In genomic region chr12:100544194-100544567, GRCm38 (mm10) we compare ENCODE assay signal across 27 mouse cellular contexts. TPM values are rescaled to one million over a fixed set of nuclear protein-coding genes. Genes with fewer than 3 reads are reported as not detected.
DNase-seq lines count a peak whose midpoint lies in the region; ATAC-seq lines count a peak whose summit lies in the region.
"Had no signal": no experiment of that assay in that cellular context is flagged by ENCODE, and none has a peak within 500 bp of the region (broad histone marks: within the 10 kb centered on the region; RNA-seq: fewer than 3 reads in every experiment).

No protein-coding gene starts in this region.

- 80% methylated on average over 4 of the region's 4 CpGs for WGBS in lung, embryonic 16.5 days
- 90% methylated on average over 4 of the region's 4 CpGs for WGBS in hindbrain, embryonic 16.5 days
- WGBS in forebrain, embryonic 14.5 days = 93% methylated on average over 4 of the region's 4 CpGs

- no peaks in the 10 kb centered on the region for H3K36me3 ChIP-seq in lung, embryonic 16.5 days (ENCODE audit: control insufficient read depth, insufficient read depth, low read length)
- H3K36me3 ChIP-seq in hindbrain, embryonic 16.5 days (ENCODE audit: control insufficient read depth, insufficient read depth, low read length) = no peaks in the 10 kb centered on the region
- H3K36me3 ChIP-seq in forebrain, embryonic 14.5 days (ENCODE audit: control insufficient read depth, insufficient read depth, low read length) = no peaks in the 10 kb centered on the region
- H3K36me3 ChIP-seq: embryonic facial prominence, embryonic 12.5 days; embryonic facial prominence, embryonic 15.5 days; heart, embryonic 12.5 days; heart, embryonic 15.5 days; hindbrain, embryonic 10.5 days; hindbrain, embryonic 13.5 days had no signal

- no peak overlapping the region for H3K9ac ChIP-seq in lung, embryonic 16.5 days (ENCODE audit: low read length)
- H3K9ac ChIP-seq in hindbrain, embryonic 16.5 days (ENCODE audit: low read depth, low read length) = no peak overlapping the region
- no peak overlapping the region for H3K9ac ChIP-seq in forebrain, embryonic 14.5 days (ENCODE audit: low read length)
- H3K9ac ChIP-seq: embryonic facial prominence, embryonic 15.5 days; forebrain, embryonic 15.5 days; heart, embryonic 12.5 days; heart, embryonic 15.5 days; hindbrain, embryonic 13.5 days had no signal

- H3K27ac ChIP-seq in lung, embryonic 16.5 days (ENCODE audit: low read length) = peak overlapping the region; percentile 63
- H3K27ac ChIP-seq in hindbrain, embryonic 16.5 days (ENCODE audit: low read depth, low read length) = no peak overlapping the region
- no peak overlapping the region for H3K27ac ChIP-seq in forebrain, embryonic 14.5 days (ENCODE audit: low read depth, low read length)
- H3K27ac ChIP-seq: embryonic facial prominence, embryonic 12.5 days; embryonic facial prominence, embryonic 15.5 days; forebrain, embryonic 15.5 days; heart, embryonic 15.5 days; hindbrain, embryonic 10.5 days; hindbrain, embryonic 13.5 days; hindbrain, postnatal 0 days had no signal

- ATAC-seq in lung, embryonic 16.5 days (ENCODE audit: low read depth) = no peak
- ATAC-seq in hindbrain, embryonic 16.5 days = no peak
- no peak for ATAC-seq in forebrain, embryonic 14.5 days
- ATAC-seq: forebrain, embryonic 15.5 days; hindbrain, postnatal 0 days; Patski had no signal

- H3K4me2 ChIP-seq in lung, embryonic 16.5 days (ENCODE audit: low read depth, low read length) = no peak overlapping the region
- no peak overlapping the region for H3K4me2 ChIP-seq in hindbrain, embryonic 16.5 days (ENCODE audit: low read length)
- no peak overlapping the region for H3K4me2 ChIP-seq in forebrain, embryonic 14.5 days (ENCODE audit: low read length)
- H3K4me2 ChIP-seq: embryonic facial prominence, embryonic 12.5 days; embryonic facial prominence, embryonic 15.5 days; forebrain, embryonic 15.5 days; heart, embryonic 12.5 days; heart, embryonic 15.5 days; hindbrain, embryonic 13.5 days had no signal

- DNase-seq in lung, postnatal 14 days = no peak
- peak; percentile 53 for DNase-seq in 416B (ENCODE audit: low read depth)
- peak; percentile 50 for DNase-seq in CD4-positive helper T cell, adult 2 months (ENCODE audit: low read depth, low spot score)
- DNase-seq in forebrain, embryonic 14.5 days (ENCODE audit: low spot score) = no peak
- DNase-seq: adrenal gland, adult 2 months; adrenal gland, postnatal 14 days; cerebellum, adult 11 months; cerebellum, adult 2 months; cerebellum, adult 9-11 months; cerebellum, postnatal 25 days; gastrocnemius, postnatal 25 days; heart, adult 18-20 months; heart, postnatal 10 days; heart, postnatal 36 days had no signal

- H3K4me1 ChIP-seq in lung, embryonic 16.5 days (replicated peaks; ENCODE audit: control insufficient read depth, insufficient read depth, low read length) = peaks cover 2% of the 10 kb centered on the region; the same call in 1 of the 2 replicates
- no peaks in the 10 kb centered on the region for H3K4me1 ChIP-seq in hindbrain, embryonic 16.5 days (ENCODE audit: control insufficient read depth, insufficient read depth, low read depth, low read length)
- H3K4me1 ChIP-seq in forebrain, embryonic 14.5 days (ENCODE audit: control insufficient read depth, insufficient read depth, low read length) = no peaks in the 10 kb centered on the region
- H3K4me1 ChIP-seq: embryonic facial prominence, embryonic 12.5 days; embryonic facial prominence, embryonic 15.5 days; forebrain, embryonic 15.5 days; hindbrain, embryonic 13.5 days had no signal

- H3K9me3 ChIP-seq in lung, embryonic 16.5 days (ENCODE audit: control insufficient read depth, low read length) = no peaks in the 10 kb centered on the region
- H3K9me3 ChIP-seq in hindbrain, embryonic 16.5 days (ENCODE audit: control insufficient read depth, low read length) = no peaks in the 10 kb centered on the region
- H3K9me3 ChIP-seq in forebrain, embryonic 14.5 days (replicated peaks; ENCODE audit: control insufficient read depth, low read length) = no peaks in the 10 kb centered on the region
- H3K9me3 ChIP-seq: embryonic facial prominence, embryonic 12.5 days; embryonic facial prominence, embryonic 15.5 days; forebrain, embryonic 15.5 days; G1E; heart, embryonic 12.5 days; heart, embryonic 15.5 days; hindbrain, embryonic 10.5 days; hindbrain, embryonic 13.5 days had no signal

- H3K4me3 ChIP-seq in lung, embryonic 16.5 days (ENCODE audit: low read length) = no peak overlapping the region
- H3K4me3 ChIP-seq in hindbrain, embryonic 16.5 days (ENCODE audit: low read length) = no peak overlapping the region
- H3K4me3 ChIP-seq in forebrain, embryonic 14.5 days (ENCODE audit: low read depth, low read length) = no peak overlapping the region
- H3K4me3 ChIP-seq: embryonic facial prominence, embryonic 12.5 days; embryonic facial prominence, embryonic 15.5 days; forebrain, embryonic 15.5 days; heart, embryonic 12.5 days; heart, embryonic 15.5 days; hindbrain, embryonic 10.5 days; hindbrain, embryonic 13.5 days had no signal

- H3K27me3 ChIP-seq in lung, embryonic 16.5 days (ENCODE audit: control insufficient read depth, insufficient read depth, low read depth, low read length) = no peaks in the 10 kb centered on the region
- H3K27me3 ChIP-seq in hindbrain, embryonic 16.5 days (replicated peaks; ENCODE audit: control insufficient read depth, insufficient read depth, low read length) = no peaks in the 10 kb centered on the region
- H3K27me3 ChIP-seq in forebrain, embryonic 14.5 days (replicated peaks; ENCODE audit: control insufficient read depth, insufficient read depth, low read length) = no peaks in the 10 kb centered on the region
- H3K27me3 ChIP-seq: CH12.LX; embryonic facial prominence, embryonic 12.5 days; embryonic facial prominence, embryonic 15.5 days; forebrain, embryonic 15.5 days; heart, embryonic 12.5 days; heart, embryonic 15.5 days; hindbrain, embryonic 13.5 days; Patski had no signal

RNA-seq across cellular contexts. Expression of gene Ttc7b, which starts 23.6 kb away (rescaled TPM):
- 3.6 and 3.7 TPM in 2 replicates for polyA plus RNA-seq in lung, embryonic 16.5 days (2015; fragmentation: Nextera tagmentation; extraction: Ambion mirVana)
- polyA plus RNA-seq in hindbrain, embryonic 16.5 days (2015; fragmentation: Nextera tagmentation; extraction: Ambion mirVana) = 8.1 and 8.8 TPM in 2 replicates
- 6.0 and 6.3 TPM in 2 replicates for polyA plus RNA-seq in forebrain, embryonic 14.5 days (2014; fragmentation: Nextera tagmentation; extraction: Ambion mirVana)

Comparison
In these comparisons a context has a peak if more than half of its experiments do, and no peak if none do; other contexts are left out.
1. DNase-seq: peak in 416B (single experiment) and CD4-positive helper T cell, adult 2 months (single experiment); none in lung, postnatal 14 days (single experiment) and forebrain, embryonic 14.5 days (single experiment).